Mouse (Mus musculus): ENCODE measurements around the gene Thra. TPM values are rescaled to one million over a fixed set of nuclear protein-coding genes. Genes with fewer than 3 reads are reported as not detected.

Gene Thra
- total and polyA plus RNA-seq, 3 experiments = 22.0 to 50.9 TPM; not detected in 1

DNA sequence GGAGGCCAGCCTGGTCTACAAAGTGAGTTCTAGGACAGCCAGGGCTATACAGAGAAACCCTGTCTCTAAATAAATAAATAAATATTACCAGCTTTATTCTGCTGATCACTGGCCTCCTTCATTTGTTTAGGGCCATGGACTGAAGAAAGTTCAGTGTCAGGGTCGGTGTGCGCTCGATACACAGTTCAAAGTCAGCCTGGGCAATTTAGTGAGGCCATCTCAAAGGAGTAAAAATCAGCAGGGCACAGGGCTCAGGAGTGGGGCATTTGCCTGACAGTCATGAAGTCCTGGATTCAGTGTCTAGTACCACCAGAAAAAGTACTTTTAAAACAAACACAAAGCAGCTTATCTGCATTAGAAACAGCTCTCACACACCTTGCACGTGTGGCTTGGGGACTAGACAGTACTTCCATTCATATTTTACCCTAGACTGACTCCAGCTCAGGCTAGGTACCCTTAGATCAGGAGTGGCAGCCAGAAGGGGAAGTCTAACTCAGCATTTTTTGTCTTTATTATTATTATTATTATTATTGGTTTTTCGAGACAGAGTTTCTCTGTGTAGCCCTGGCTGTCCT, 50.3 kb downstream of the Thra start:
- H3K9me3 ChIP-seq (replicated peaks; ENCODE audit: insufficient read depth, low read length) = no peaks in the 10 kb centered on the region
- H3K4me3 ChIP-seq (ENCODE audit: control insufficient read depth in 1 of 2, insufficient read depth in 1 of 2, low read depth in 2 of 2, low read length in 2 of 2) = no peak overlapping the region
- peaks cover 18% of the 10 kb centered on the region for H3K79me2 ChIP-seq (ENCODE audit: control insufficient read depth, insufficient read depth, low read length, poor library complexity)
- DNase-seq (ENCODE audit: low read depth, low spot score) = peak; percentile 56
- peak overlapping the region; percentile 8; the same call in 1 of the 2 replicates for H3K9ac ChIP-seq (ENCODE audit: control insufficient read depth, low read depth, low read length, poor library complexity, severe bottlenecking)
- TF ChIP-seq MYB (IDR thresholded peaks at IDR 0.05; ENCODE audit: low read depth, low read length) (no peak), MAZ (IDR thresholded peaks at IDR 0.05; ENCODE audit: low read depth, low read length) (peak; percentile 26; the same call in 1 of the 2 replicates), MAFK (IDR thresholded peaks at IDR 0.05; ENCODE audit: borderline replicate concordance, low read depth, low read length) (peak; percentile 27; the same call in 1 of the 2 replicates), MAX (IDR thresholded peaks at IDR 0.05; ENCODE audit: low read length) (0 out of 2 replicates have a peak, but pooled peaks have one; percentile 13), ELF1 (IDR thresholded peaks at IDR 0.05; ENCODE audit: low read depth, low read length) (no peak), BHLHE40 (IDR thresholded peaks at IDR 0.05; ENCODE audit: borderline replicate concordance, low read depth, low read length) (peak; percentile 84; the same call in 1 of the 2 replicates), ZMIZ1 (IDR thresholded peaks at IDR 0.05; ENCODE audit: low read depth, low read length) (no peak), RCOR1 (IDR thresholded peaks at IDR 0.05; ENCODE audit: low read depth, low read length) (no peak), CHD2 (IDR thresholded peaks at IDR 0.05; ENCODE audit: low read length) (no peak)
- H3K4me1 ChIP-seq (ENCODE audit: control insufficient read depth in 1 of 2, insufficient read depth in 2 of 2, low read length in 2 of 2) = peaks cover 18 to 49% of the 10 kb centered on the region in 2 experiments
- H3K27me3 ChIP-seq (ENCODE audit: control insufficient read depth in 1 of 2, insufficient read depth in 2 of 2, low read length in 2 of 2) = no peaks in the 10 kb centered on the region
- peaks cover 0 to 53% of the 10 kb centered on the region in 2 experiments; a peak in 2 of 4 replicates for H3K36me3 ChIP-seq (ENCODE audit: control insufficient read depth in 1 of 2, insufficient read depth in 2 of 2, low read length in 2 of 2)
- H3K27ac ChIP-seq (ENCODE audit: control insufficient read depth, low read depth, low read length) = peak overlapping the region; percentile 87

DNA sequence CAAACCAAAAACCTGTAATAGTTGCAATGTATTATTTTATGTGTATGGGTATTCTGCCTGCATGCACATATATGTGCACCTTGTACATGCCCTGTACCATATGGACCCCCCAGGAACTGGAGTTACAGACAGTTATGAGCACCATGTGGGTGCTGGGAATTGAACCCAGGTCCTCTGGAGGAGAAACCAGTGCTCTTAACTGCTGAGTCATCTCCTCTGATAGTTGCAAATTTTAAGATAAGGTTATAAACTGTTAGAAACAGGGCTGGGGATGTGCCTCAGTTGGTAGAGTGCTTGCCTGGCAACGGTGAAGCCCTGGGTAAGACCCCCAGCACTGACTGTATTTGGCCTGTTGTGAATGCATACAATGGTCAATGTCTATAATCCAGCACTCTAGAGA, 51.0 kb downstream of the Thra start:
- DNase-seq (ENCODE audit: low read depth, low spot score) = peak; percentile 44
- TF ChIP-seq ELF1 (IDR thresholded peaks at IDR 0.05; ENCODE audit: low read depth, low read length) = no peak
- TF ChIP-seq GABPA (IDR thresholded peaks at IDR 0.05; ENCODE audit: low read depth, low read length) = peak; percentile 89
- no peak for TF ChIP-seq MXI1 (IDR thresholded peaks at IDR 0.05; ENCODE audit: low read depth, low read length)
- TF ChIP-seq BHLHE40 (IDR thresholded peaks at IDR 0.05; ENCODE audit: borderline replicate concordance, low read depth, low read length) = 0 out of 2 replicates have a peak, but pooled peaks have one; percentile 16
- TF ChIP-seq EP300 (IDR thresholded peaks at IDR 0.05; ENCODE audit: low read depth in 1 of 2, low read length in 2 of 2) = peak; percentile 56 to 61; a peak in 3 of 4 replicates
- peak; percentile 52 for TF ChIP-seq RCOR1 (IDR thresholded peaks at IDR 0.05; ENCODE audit: low read depth, low read length)
- TF ChIP-seq MAFK (IDR thresholded peaks at IDR 0.05; ENCODE audit: borderline replicate concordance, low read depth, low read length) = peak; percentile 84
- TF ChIP-seq NRF1 (IDR thresholded peaks at IDR 0.05; ENCODE audit: insufficient read depth, low read depth, low read length, poor library complexity, severe bottlenecking) = no peak
- Histone ChIP-seq H3K9ac (ENCODE audit: control insufficient read depth, low read depth, low read length, poor library complexity, severe bottlenecking) (no peak overlapping the region), H3K4me1 (ENCODE audit: control insufficient read depth in 1 of 2, insufficient read depth in 2 of 2, low read length in 2 of 2) (peaks cover 18 to 43% of the 10 kb centered on the region in 2 experiments), H3K27ac (ENCODE audit: control insufficient read depth, low read depth, low read length) (peak overlapping the region; percentile 54), H3K9me3 (replicated peaks; ENCODE audit: insufficient read depth, low read length) (no peaks in the 10 kb centered on the region), H3K27me3 (ENCODE audit: control insufficient read depth in 1 of 2, insufficient read depth in 2 of 2, low read length in 2 of 2) (no peaks in the 10 kb centered on the region), H3K4me3 (ENCODE audit: control insufficient read depth in 1 of 2, insufficient read depth in 1 of 2, low read depth in 2 of 2, low read length in 2 of 2) (no peak overlapping the region), H3K36me3 (ENCODE audit: control insufficient read depth in 1 of 2, insufficient read depth in 2 of 2, low read length in 2 of 2) (peaks cover 0 to 47% of the 10 kb centered on the region in 2 experiments; a peak in 2 of 4 replicates), H3K79me2 (ENCODE audit: control insufficient read depth, insufficient read depth, low read length, poor library complexity) (peaks cover 25% of the 10 kb centered on the region)

All from MEL (cell line).